Mouse (Mus musculus) CD4-positive helper T cell, adult 2 months (primary cell): ENCODE results near the gene Olfr372.
"Not testable (repeated sequence)": the region's sequence is repeated elsewhere in the genome, so short reads cannot be mapped to it uniquely, and the experiment has no call there.

ENCODE experiments used
- DNase-seq: peaks from one replicate; pipeline ENCODE4 v3.0.0-alpha.2; 2012; ENCODE audit warnings: low read depth, missing footprints, low spot score

Olfr372 gene

DNA sequence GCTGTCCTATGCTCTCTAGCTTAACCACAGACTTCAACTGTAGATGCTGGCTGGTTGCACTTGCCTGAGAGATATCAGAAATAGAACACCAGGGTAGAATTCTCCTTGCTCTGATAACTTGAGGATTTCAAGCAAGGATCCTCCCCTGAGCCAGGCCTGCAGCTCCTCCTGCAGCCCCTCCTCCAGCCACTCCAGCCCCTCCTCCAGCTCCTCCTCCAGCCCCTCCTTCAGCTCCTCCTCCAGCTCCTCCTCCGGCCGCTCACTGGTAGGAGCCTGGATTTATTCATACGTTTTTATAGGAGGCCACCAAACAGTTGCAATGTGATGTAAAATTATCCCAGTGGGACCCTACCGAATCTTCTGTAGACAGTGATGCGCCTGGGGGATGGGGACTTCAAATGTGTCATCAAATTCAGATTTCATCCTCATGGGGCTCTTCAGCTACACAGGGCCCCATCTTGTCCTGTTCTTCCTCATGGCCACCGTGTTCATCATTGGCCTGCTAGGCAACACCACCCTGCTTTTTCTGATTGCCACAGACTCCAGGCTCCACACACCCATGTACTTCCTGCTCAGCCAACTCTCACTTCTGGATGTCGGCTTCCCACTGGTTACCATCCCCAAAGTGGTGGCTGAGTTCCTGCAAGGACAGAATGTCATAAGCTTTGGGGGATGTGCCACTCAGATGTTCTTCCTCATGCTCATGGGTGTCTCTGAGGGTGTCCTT lies 58.5 kb downstream of the Olfr372 start:
- DNase-seq = not testable (repeated sequence)

DNA sequence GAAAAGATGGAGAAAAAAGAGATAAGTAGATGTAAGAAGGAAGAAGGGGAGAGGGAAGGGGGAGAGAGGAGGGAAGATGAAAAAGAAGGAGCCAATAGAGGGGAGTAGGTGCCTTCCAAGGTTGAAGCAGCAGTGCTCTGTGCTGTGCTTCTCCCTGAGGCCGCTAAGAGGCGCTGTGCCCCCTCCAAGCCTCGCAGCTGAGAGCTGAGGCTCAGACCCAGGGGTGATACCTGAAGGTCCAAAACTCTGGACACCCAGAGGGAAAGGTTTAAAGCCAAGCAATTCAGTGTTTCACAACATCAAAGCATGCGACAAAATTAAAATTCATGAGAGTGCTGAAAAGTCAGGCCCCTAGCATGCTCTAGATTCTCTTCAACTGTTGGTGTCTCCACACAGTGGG lies 64.1 kb downstream of the Olfr372 start:
- peak; percentile 19 for DNase-seq

DNA sequence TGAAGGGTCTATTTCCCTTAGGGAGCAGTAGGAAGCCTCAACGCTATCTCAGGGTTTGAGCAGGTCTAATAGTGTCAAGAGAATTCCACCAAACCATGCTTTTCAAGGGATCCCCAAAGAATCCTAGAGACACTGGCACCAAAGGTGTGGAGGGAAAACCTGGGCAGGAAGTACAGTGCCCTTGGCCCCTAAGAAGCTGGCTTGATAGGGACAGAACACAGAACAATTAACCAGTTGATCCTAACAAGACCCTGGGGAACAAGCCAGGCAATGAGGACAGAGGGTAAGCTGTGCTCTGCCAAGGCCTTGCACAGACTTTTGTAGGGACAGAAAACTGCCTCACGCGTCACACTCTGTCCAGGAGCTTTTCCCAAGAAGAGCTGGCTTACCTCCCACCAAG lies 65.7 kb downstream of the Olfr372 start, which contains the start of gene Olfr374:
TSS of gene Olfr374 (plus strand) at position 301 of the 400 bp plus-strand sequence.
- DNase-seq = no peak
